Mouse (Mus musculus) CH12.LX (cell line): Measurements from ENCODE around the gene Ndufa6. TPM values are rescaled to one million over a fixed set of nuclear protein-coding genes. Genes with fewer than 3 reads are reported as not detected.
A peak's percentile ranks its signal among the peaks of the same experiment; 100 is the strongest.
"Not testable (repeated sequence)": the region's sequence is repeated elsewhere in the genome, so short reads cannot be mapped to it uniquely, and the experiment has no call there.

Experiments used
- DNase-seq: peaks from one replicate; pipeline ENCODE4 v3.0.0-alpha.2; 2013; ENCODE audit errors: extremely low read depth
- H3K27ac ChIP-seq: 2 replicates; pipeline ENCODE4 v1.5.1; 2012; ENCODE audit warnings: low read depth, mild to moderate bottlenecking, control low read depth, moderate library complexity; ENCODE audit not compliant: insufficient read depth
- H3K27me3 ChIP-seq: replicated peaks from 2 replicates; pipeline ENCODE3; 2012; ENCODE audit warnings: inconsistent platforms
- H3K36me3 ChIP-seq, 2 experiments: replicated peaks in 1 of 2; 2 replicates each; pipeline versions ENCODE3 to v1.6.1; 2012; ENCODE audit warnings: inconsistent platforms in 1 of 2, low read length in 1 of 2, mild to moderate bottlenecking in 1 of 2, mixed read lengths in 1 of 2, moderate library complexity in 1 of 2; ENCODE audit not compliant: control insufficient read depth in 1 of 2, insufficient read depth in 1 of 2
- H3K4me1 ChIP-seq, 2 experiments: 2 replicates each; pipeline ENCODE4 v1.6.1; 2012; ENCODE audit warnings: inconsistent platforms in 1 of 2, moderate library complexity in 1 of 2; ENCODE audit not compliant: insufficient read depth in 2 of 2, control insufficient read depth in 1 of 2
- H3K4me2 ChIP-seq: 2 replicates; pipeline ENCODE4 v1.6.1; 2012; ENCODE audit warnings: low read depth, mild to moderate bottlenecking, control low read depth; ENCODE audit not compliant: poor library complexity, insufficient read depth, severe bottlenecking
- H3K4me3 ChIP-seq, 3 experiments: fragments of 150-350 bp in 1 of 3; sonication (generic) in 1 of 3; replicated peaks in 1 of 3; 2 replicates each; pipeline versions ENCODE3 to v1.5.1; 2011 to 2012; ENCODE audit warnings: low read depth in 2 of 3, low read length in 2 of 3, mild to moderate bottlenecking in 2 of 3, moderate library complexity in 2 of 3, control low read depth in 1 of 3, improper control_type of control experiment in 1 of 3, inconsistent platforms in 1 of 3, mixed read lengths in 1 of 3; ENCODE audit not compliant: poor library complexity in 1 of 3
- H3K79me2 ChIP-seq: replicated peaks from 2 replicates; pipeline ENCODE4 v1.6.1; 2012; ENCODE audit warnings: mild to moderate bottlenecking, moderate library complexity; ENCODE audit not compliant: control insufficient read depth, poor library complexity, insufficient read depth, severe bottlenecking; ENCODE audit errors: extremely low read depth
- H3K9ac ChIP-seq: 2 replicates; pipeline ENCODE4 v1.6.1; 2012; ENCODE audit warnings: low read depth, mild to moderate bottlenecking, control low read depth, moderate library complexity; ENCODE audit not compliant: insufficient read depth
- H3K9me3 ChIP-seq: replicated peaks from 2 replicates; pipeline ENCODE3; 2012; ENCODE audit warnings: low read length, inconsistent platforms, mixed read lengths
- CHD1 ChIP-seq: IDR thresholded peaks from 2 replicates; pipeline ENCODE4 v1.6.1; 2012; ENCODE audit warnings: low read depth, low read length, improper control_type of control experiment, inconsistent platforms
- GABPA ChIP-seq: IDR thresholded peaks from 2 replicates; pipeline ENCODE4 v1.6.1; 2012; ENCODE audit warnings: low read depth, low read length, improper control_type of control experiment, inconsistent platforms; ENCODE audit not compliant: insufficient replicate concordance
- MAZ ChIP-seq: IDR thresholded peaks from 2 replicates; pipeline ENCODE4 v1.6.1; 2012; ENCODE audit warnings: low read depth, mild to moderate bottlenecking, inconsistent platforms, low read length, improper control_type of control experiment, moderate library complexity
- MEF2A ChIP-seq: IDR thresholded peaks from 2 replicates; pipeline ENCODE4 v1.6.1; 2014; ENCODE audit warnings: low read depth, mild to moderate bottlenecking, inconsistent platforms, low read length, improper control_type of control experiment, borderline replicate concordance
- MYC ChIP-seq: IDR thresholded peaks from 2 replicates; pipeline ENCODE4 v1.6.1; 2011; ENCODE audit warnings: low read depth, mild to moderate bottlenecking, improper control_type of control experiment, low read length
- ZMIZ1 ChIP-seq: IDR thresholded peaks from 2 replicates; pipeline ENCODE4 v1.6.1; 2012; ENCODE audit warnings: low read depth, mild to moderate bottlenecking, inconsistent platforms, low read length, improper control_type of control experiment
- dilution Hi-C: fragments of 300-500 bp; cut with MboI; formaldehyde crosslinking; loops from 2 replicates; pipeline ENCODE4 v1.14.3; 2020; ENCODE audit warnings: low sequenced_read_pairs; ENCODE audit not compliant: extremely low pct_unique_long_range_greater_than_20kb, extremely low pct_ligation_motif_present
- in situ Hi-C: fragments of 300-500 bp; cut with MboI; formaldehyde crosslinking; loops from 3 replicates; pipeline ENCODE4 v1.14.3; 2019; ENCODE audit warnings: low sequenced_read_pairs, low pct_ligation_motif_present, low pct_unique_long_range_greater_than_20kb, mixed read lengths
- polyA plus RNA-seq: library from polyadenylated mRNA; unstranded; fragments of >175 nt; gene quantifications from 2 replicates; pipeline ENCODE4 v1.2.1, GENCODE M21; 2012; ENCODE audit warnings: low read depth; ENCODE audit not compliant: insufficient read length
- total RNA-seq, 2 experiments: library from RNA; depleted of rRNA; stranded (reverse); fragments of 300-350 nt in 1 of 2; fragments of >200 nt in 1 of 2; gene quantifications; 2 replicates each; pipeline ENCODE4 v1.2.3; 2012 to 2014

Gene Ndufa6
- total and polyA plus RNA-seq, 3 experiments: 87.3 to 279 (median 222) TPM

- Histone ChIP-seq H3K4me2 (no peak overlapping the region), H3K27me3 (peaks cover 34% of the 10 kb centered on the region), H3K4me3 (no peak overlapping the region), H3K4me1 (peaks cover 0 to 8% of the 10 kb centered on the region in 2 experiments; a peak in 2 of 4 replicates), H3K9me3 (no peaks in the 10 kb centered on the region), H3K79me2 (no peaks in the 10 kb centered on the region), H3K36me3 (no peaks in the 10 kb centered on the region), H3K27ac (no peak overlapping the region), H3K9ac (no peak overlapping the region)
- DNase-seq: no peak
- TF ChIP-seq GABPA (no peak), ZMIZ1 (no peak)
- in situ Hi-C loops: no loop called here
- dilution Hi-C loops: no loop called here
Measured at GRCm38 (mm10) chr15:82368851-82369250, 14.7 kb upstream of the Ndufa6 start.

DNA sequence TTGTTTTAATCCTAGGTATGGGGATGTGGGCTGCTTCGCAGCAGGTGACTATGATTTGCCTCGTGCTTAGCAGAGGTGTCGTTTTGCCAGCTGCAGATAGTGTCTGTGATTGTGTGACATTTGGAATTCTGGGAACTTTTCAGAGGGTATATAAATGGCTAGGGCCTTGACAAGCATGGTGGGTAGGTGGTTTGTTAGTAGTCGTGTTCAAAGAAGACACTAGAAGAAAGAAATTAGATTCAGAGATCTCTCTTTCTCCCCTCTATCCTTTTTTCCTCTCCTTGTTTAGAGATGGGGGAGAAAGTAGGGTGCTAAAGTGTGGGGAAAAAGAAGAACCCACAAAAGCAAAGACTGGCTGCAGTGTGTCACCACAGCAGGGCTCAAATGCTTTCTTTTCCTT lies 14.0 kb upstream of the Ndufa6 start:
- H3K4me3 ChIP-seq: no peak overlapping the region
- H3K27ac ChIP-seq: no peak overlapping the region
- DNase-seq: no peak
- TF ChIP-seq MEF2A (no peak), MYC (no peak), MAZ (no peak), CHD1 (no peak), GABPA (no peak)
- H3K27me3 ChIP-seq: peaks cover 26% of the 10 kb centered on the region
- no peak overlapping the region for H3K9ac ChIP-seq
- peaks cover 0 to 8% of the 10 kb centered on the region in 2 experiments; a peak in 2 of 4 replicates for H3K4me1 ChIP-seq
- H3K79me2 ChIP-seq: no peaks in the 10 kb centered on the region
- no peaks in the 10 kb centered on the region for H3K36me3 ChIP-seq
- dilution Hi-C loops: no loop called here
- in situ Hi-C loops: no loop called here
- no peaks in the 10 kb centered on the region for H3K9me3 ChIP-seq
- no peak overlapping the region for H3K4me2 ChIP-seq

- H3K9ac ChIP-seq, H3K4me3 ChIP-seq, H3K79me2 ChIP-seq, DNase-seq, dilution Hi-C loops, in situ Hi-C loops, H3K27ac ChIP-seq, H3K9me3 ChIP-seq, H3K36me3 ChIP-seq, H3K4me1 ChIP-seq, H3K27me3 ChIP-seq: not testable (repeated sequence)
- H3K4me2 ChIP-seq: peak overlapping the region; percentile 40; the same call in 1 of the 2 replicates
Measured at GRCm38 (mm10) chr15:82364561-82364960, 10.4 kb upstream of the Ndufa6 start.

DNA sequence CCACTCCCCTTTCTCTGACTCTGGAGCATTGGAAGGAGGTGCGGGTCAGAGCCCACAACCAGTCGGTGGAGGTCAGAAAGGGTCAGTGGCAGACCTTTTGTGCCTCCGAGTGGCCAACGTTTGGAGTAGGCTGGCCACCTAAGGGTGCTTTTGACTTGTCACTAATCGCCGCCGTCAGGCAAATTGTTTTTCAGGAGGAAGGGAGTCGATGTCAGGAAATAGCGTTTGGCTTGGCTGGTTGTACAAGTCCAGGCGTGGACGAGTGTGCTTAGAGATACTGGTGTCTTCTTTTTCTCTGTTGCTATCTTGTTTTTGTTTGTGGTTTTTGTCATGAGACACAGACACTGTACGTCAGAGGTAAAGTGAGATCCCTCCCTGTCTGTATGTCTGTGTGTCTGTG lies 9.7 kb upstream of the Ndufa6 start:
- H3K36me3 ChIP-seq, H3K4me2 ChIP-seq, H3K27ac ChIP-seq, H3K9me3 ChIP-seq, H3K27me3 ChIP-seq, H3K4me1 ChIP-seq, DNase-seq, H3K79me2 ChIP-seq, in situ Hi-C loops, dilution Hi-C loops, H3K4me3 ChIP-seq, H3K9ac ChIP-seq: not testable (repeated sequence)
